Mouse (Mus musculus): ENCODE measurements around the gene Kctd7.

Kctd7 gene

DNA sequence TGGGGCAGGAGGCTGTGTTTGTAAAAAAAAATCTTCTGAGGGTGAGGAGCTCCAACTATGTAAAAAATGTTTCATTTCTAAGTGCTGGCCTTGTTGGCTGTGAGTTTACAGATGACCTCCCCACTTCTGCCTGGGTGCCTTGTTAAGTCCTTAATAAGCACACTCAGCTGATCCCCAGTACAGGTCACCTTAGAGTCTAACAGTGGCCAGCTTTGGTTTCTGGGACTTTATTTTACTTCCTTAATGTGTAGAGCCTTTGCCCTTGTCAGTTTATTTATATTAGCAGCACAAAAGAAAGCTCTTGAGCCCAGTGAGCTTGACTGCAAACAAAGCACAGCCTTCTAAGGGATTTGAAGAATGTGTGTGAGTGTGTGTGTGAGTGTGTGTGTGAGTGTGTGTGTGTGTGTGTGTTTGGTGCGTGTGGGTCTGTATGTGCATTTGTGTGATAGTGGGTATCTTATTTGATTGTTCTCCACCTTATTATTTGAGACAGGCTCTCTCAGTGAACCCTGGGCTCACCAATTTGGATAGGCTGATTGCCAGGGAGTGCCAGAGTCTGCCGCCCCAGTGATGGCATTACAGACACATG, 47.8 kb downstream of the Kctd7 start:
- DNase-seq (ENCODE audit: low spot score) = no peak

GRCm38 (mm10) chr5:130193760-130194159, 49.1 kb downstream of the Kctd7 start:
- no peak for DNase-seq (ENCODE audit: low spot score)

DNA sequence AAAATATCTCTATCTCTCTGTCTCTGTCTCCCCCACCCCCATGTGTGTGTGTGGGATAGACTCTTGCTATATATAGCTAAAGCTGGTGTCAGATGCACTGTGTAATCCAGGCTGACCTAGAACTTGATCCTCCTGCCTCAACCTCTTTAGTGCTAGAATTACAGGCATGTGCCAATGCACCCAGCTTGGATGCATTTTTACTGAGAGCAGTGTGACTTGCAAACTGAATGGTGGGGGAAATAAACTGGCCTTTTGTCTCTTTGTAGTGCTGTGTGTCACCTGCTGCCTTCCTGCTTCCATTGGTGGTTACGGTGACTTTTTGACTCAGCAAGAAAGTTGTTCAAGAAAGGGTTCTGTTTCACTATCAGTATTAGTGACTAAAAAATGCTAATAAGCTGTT, 51.6 kb downstream of the Kctd7 start:
- no peak for DNase-seq (ENCODE audit: low spot score)

DNA sequence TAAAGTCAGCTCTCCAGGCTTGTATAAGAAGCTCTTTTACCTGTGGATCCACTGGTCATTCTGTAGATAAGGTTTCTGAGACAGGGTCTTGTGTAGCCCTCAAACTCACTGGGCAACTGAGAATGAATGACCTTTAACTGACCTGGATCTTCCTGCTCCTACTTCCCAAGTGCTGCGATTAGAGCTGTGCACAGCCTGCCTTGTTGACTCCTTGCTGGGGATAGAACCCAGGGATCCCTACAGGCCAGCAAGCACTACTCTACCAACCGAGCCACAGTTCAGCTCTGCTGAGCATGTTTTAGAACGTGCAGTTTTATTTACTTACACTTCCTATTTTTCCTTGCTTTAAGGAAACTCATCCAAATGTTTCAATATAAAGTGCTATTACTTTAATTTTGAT, 52.8 kb downstream of the Kctd7 start:
- no peak for DNase-seq (ENCODE audit: low spot score)

DNA sequence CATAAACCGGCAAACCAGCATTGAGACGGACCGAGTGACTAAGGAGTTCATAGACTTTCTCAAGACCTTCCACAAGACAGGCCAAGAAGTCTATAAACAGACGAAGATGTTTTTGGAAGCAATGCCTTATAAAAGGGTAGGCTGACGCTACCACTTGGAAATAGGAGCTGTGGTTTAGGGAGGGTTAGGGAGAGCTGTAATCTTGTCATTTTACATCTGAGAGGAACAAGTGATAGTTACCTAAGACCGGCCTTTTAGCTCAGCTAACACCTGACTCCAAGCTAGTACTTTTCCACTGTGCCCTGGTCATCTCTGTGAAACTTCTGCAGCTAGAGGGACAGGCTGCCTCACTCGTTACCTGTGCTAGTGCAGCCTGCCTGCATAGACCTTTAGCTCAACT, 53.3 kb downstream of the Kctd7 start:
- no peak for DNase-seq (ENCODE audit: low spot score)

DNA sequence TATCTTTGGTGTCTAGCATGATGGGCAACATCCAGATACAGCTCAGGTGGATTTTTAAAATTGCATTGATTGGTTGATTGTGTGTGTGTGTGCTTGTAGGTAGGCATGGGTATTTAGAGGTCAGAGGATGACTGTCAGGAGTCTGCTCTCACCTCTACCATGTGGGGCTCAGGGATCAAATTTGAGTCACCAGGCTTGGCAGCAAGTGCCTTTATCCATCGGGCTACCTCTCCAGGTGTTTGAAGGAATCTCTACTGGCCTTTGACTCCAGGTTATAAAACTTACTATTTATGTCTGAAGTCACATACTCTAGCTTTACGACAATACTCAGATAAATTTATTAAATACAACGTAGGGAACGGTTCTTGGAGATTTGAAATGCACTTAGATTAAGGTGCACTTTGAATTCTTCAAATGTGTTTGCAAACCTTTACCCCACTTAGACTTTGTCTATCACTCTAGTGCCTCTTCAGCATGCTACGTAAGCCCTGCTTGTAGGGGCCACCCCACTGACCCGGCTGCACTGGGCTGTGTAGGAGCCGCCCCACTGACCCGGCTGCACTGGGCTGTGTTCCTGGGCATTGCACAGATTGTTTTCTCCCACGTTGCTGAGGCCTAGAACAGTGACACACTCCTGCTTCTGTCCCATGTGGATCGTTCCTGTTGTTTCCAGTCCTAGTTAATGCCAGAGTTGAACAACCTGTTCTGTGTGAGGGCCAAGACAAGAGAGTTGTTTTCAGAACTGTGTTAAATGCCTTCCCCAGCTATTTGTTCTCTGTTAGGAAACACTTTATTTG, 55.8 kb downstream of the Kctd7 start:
- no peak for DNase-seq (ENCODE audit: low spot score)

DNA sequence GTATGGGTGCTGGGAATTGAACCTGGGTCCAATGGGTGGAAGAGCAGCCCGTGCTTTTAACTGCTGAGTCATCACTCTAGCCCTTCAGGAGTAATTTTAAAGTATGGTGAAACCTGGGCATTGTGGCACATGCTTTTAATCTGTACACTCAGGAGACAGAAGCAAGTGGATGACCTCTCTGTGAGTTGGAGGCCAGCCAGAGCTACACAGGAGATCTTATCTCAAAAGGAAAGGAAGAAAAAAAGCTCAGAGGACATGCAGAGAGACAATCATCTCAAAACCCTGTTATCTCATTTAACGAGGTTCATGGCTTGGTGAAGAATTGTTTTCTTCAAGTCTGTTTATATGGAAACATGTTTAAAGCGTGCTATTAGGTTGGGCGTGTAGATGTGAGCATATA, 59.3 kb downstream of the Kctd7 start:
- no peak for DNase-seq (ENCODE audit: low spot score)

DNA sequence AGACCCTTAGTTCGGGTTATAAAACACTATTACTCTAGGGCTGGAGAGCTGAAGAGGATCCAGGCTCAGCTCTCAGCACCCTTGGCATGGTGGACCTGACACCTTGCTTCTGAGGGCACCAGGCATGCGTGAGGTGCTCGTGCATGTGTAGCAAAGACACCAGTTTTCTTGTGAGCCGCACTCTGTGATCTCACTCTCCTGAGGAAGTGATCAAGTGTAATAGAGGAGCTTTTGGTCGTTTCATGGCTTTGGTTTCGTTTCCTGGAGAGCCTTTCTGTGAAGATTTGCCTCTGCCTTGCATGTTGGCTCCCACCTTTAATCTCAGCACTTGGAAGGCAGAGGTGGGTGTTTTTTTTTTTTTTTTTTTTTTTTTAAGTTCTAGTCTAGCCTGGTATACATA, 59.9 kb downstream of the Kctd7 start:
- no peak for DNase-seq (ENCODE audit: low spot score)

All from spleen, adult 12 weeks (tissue).